Mouse (Mus musculus) bone marrow, adult 2 months (tissue): Measurements from ENCODE around the gene Gpr25.

Source experiments
- CTCF ChIP-seq: fragments of 200-500 bp; IDR thresholded peaks from 2 replicates; pipeline ENCODE4 v1.5.1; 2011; ENCODE audit warnings: low read length, control low read depth; ENCODE audit not compliant: control insufficient read depth, insufficient read depth
- POLR2A ChIP-seq: fragments of 200-500 bp; IDR thresholded peaks from 2 replicates; pipeline ENCODE4 v1.6.1; 2011; ENCODE audit warnings: low read depth, mild to moderate bottlenecking, control low read depth, low read length, borderline replicate concordance; ENCODE audit not compliant: control insufficient read depth

DNA sequence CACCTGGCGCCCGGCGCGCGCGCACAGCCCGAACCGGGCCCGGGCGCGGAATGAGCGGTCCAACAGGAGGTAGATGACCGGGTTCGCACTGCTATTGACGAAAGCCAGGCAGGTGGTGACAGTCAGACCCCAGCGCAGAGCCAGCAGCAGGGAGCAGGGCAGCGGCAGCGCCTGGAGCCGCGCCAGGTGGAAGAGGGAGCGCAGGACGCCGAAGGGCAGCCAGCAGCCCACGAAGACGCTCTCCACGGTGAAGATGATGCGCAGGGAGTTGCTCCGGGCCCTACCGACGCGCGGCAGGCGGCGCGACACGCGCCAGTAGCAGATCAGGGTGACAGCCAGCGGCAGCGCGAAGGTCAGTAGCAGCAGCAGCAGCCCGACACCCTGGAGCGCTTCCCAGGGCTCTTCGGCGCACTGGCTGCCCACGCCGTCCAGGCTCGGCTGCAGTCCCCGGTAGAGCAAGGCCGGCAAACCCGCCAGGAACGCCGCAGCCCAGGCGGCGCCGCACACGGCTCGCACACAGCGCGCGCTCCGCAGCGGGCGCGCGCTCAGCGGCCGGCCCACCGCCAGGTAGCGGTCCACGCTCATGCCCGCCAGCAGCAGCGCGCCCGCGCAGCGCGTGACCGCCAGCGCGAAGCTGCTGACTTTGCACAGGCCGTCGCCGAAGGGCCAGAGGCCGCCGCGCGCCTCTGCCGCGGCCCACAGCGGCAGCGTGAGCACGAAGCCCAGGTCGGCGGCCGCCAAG, 609 bp downstream of the Gpr25 start:
- no peak for TF ChIP-seq CTCF
- TF ChIP-seq POLR2A = no peak
